Mouse (Mus musculus) C2C12 (cell line): ENCODE data around the gene Ccr9. TPM values are rescaled to one million over a fixed set of nuclear protein-coding genes. Genes with fewer than 3 reads are reported as not detected.

Experiments
- H3K27me3 ChIP-seq: one replicate; pipeline ENCODE4 v1.6.1; 2011; ENCODE audit not compliant: control insufficient read depth, insufficient read depth, insufficient read length
- H3K36me3 ChIP-seq: one replicate; pipeline ENCODE4 v1.6.1; 2011; ENCODE audit not compliant: control insufficient read depth, insufficient read depth
- H3K4me3 ChIP-seq: one replicate; pipeline ENCODE4 v1.5.1; 2011; ENCODE audit warnings: mild to moderate bottlenecking, control low read depth; ENCODE audit not compliant: poor library complexity, insufficient read depth, severe bottlenecking
- H3K79me2 ChIP-seq: one replicate; pipeline ENCODE4 v1.6.1; 2011; ENCODE audit not compliant: control insufficient read depth, insufficient read depth
- H3K79me3 ChIP-seq: one replicate; pipeline ENCODE4 v1.6.1; 2011; ENCODE audit warnings: low read depth, control low read depth
- H3ac ChIP-seq: one replicate; pipeline ENCODE3; 2011; ENCODE audit warnings: low read depth; ENCODE audit not compliant: control insufficient read depth, insufficient read length
- CEBPB ChIP-seq: IDR thresholded peaks from one replicate; pipeline ENCODE4 v1.6.1; 2011; ENCODE audit warnings: low read depth, mild to moderate bottlenecking, control low read depth, moderate library complexity
- CTCF ChIP-seq: IDR thresholded peaks from one replicate; pipeline ENCODE4 v1.5.1; 2011; ENCODE audit not compliant: control insufficient read depth, insufficient read depth, insufficient read length
- FOSL1 ChIP-seq: IDR thresholded peaks from one replicate; pipeline ENCODE4 v1.8.0; 2011; ENCODE audit warnings: mild to moderate bottlenecking, low read length; ENCODE audit not compliant: poor library complexity, insufficient read depth, severe bottlenecking
- MAX ChIP-seq: IDR thresholded peaks from one replicate; pipeline ENCODE4 v1.6.1; 2011; ENCODE audit warnings: mild to moderate bottlenecking, control low read depth
- MYOD1 ChIP-seq: IDR thresholded peaks from one replicate; pipeline ENCODE4 v1.6.1; 2011; ENCODE audit warnings: low read depth; ENCODE audit not compliant: control insufficient read depth, insufficient read length
- MYOG ChIP-seq: IDR thresholded peaks from one replicate; pipeline ENCODE4 v1.6.1; 2011; ENCODE audit not compliant: control insufficient read depth, insufficient read length; ENCODE audit errors: extremely low read depth
- USF1 ChIP-seq: IDR thresholded peaks from one replicate; pipeline ENCODE4 v1.6.1; 2011; ENCODE audit warnings: low read depth, mild to moderate bottlenecking, control low read depth, moderate library complexity
- polyA plus RNA-seq: library from polyadenylated mRNA; unstranded; fragments of >200 nt; fragmentation: generic; extraction: Trizol; gene quantifications from one replicate; pipeline ENCODE4 v1.2.1, GENCODE M21; 2012; ENCODE audit warnings: missing spikeins

Ccr9 gene
- polyA plus RNA-seq, 1 experiment, result 0.01 TPM

- no peak overlapping the region for H3K4me3 ChIP-seq
- H3ac ChIP-seq, result no peak overlapping the region
- H3K79me3 ChIP-seq, result no peaks in the 10 kb centered on the region
- H3K27me3 ChIP-seq, result no peaks in the 10 kb centered on the region
- TF ChIP-seq FOSL1 (no peak), MAX (no peak), MYOD1 (no peak), MYOG (no peak), CTCF (no peak), CEBPB (no peak)
- no peaks in the 10 kb centered on the region for H3K36me3 ChIP-seq
- H3K79me2 ChIP-seq, result no peaks in the 10 kb centered on the region
Observed at GRCm38 (mm10) chr9:123665645-123666044, 12.6 kb upstream of the Ccr9 start.

- no peak overlapping the region for H3ac ChIP-seq
- peaks cover 55% of the 10 kb centered on the region for H3K27me3 ChIP-seq
- H3K36me3 ChIP-seq, result no peaks in the 10 kb centered on the region
- no peaks in the 10 kb centered on the region for H3K79me2 ChIP-seq
- no peaks in the 10 kb centered on the region for H3K79me3 ChIP-seq
- TF ChIP-seq CTCF (no peak), MYOG (no peak), MAX (no peak), MYOD1 (no peak), USF1 (no peak), FOSL1 (no peak), CEBPB (no peak)
- H3K4me3 ChIP-seq, result no peak overlapping the region
Observed at GRCm38 (mm10) chr9:123679198-123679597, 959 bp downstream of the Ccr9 start.

- Histone ChIP-seq H3K4me3 (no peak overlapping the region), H3K79me3 (no peaks in the 10 kb centered on the region), H3K79me2 (no peaks in the 10 kb centered on the region), H3K36me3 (no peaks in the 10 kb centered on the region), H3K27me3 (peaks cover 25% of the 10 kb centered on the region), H3ac (no peak overlapping the region)
- no peak for TF ChIP-seq CEBPB
- TF ChIP-seq CTCF, result no peak
- no peak for TF ChIP-seq MAX
- no peak for TF ChIP-seq MYOD1
- no peak for TF ChIP-seq USF1
- no peak for TF ChIP-seq FOSL1
- no peak for TF ChIP-seq MYOG
Observed at GRCm38 (mm10) chr9:123683704-123684103, 5.5 kb downstream of the Ccr9 start.

GRCm38 (mm10) chr9:123686206-123686605, 8.0 kb downstream of the Ccr9 start:
- TF ChIP-seq CTCF (no peak), USF1 (no peak), MYOG (no peak), FOSL1 (no peak), MYOD1 (no peak), MAX (no peak), CEBPB (no peak)

GRCm38 (mm10) chr9:123688227-123688626, 10.0 kb downstream of the Ccr9 start:
- Histone ChIP-seq H3K4me3 (no peak overlapping the region), H3K79me2 (no peaks in the 10 kb centered on the region), H3K79me3 (no peaks in the 10 kb centered on the region), H3K27me3 (peaks cover 3% of the 10 kb centered on the region), H3ac (no peak overlapping the region), H3K36me3 (no peaks in the 10 kb centered on the region)
- TF ChIP-seq CTCF (no peak), MYOG (no peak), MYOD1 (no peak), USF1 (no peak), FOSL1 (no peak), CEBPB (no peak), MAX (no peak)

More at GRCm38 (mm10) chr9:123686206-123686605, 8.0 kb downstream of the Ccr9 start:
- Histone ChIP-seq H3K36me3 (no peaks in the 10 kb centered on the region), H3K27me3 (peaks cover 8% of the 10 kb centered on the region), H3ac (no peak overlapping the region), H3K4me3 (no peak overlapping the region), H3K79me3 (no peaks in the 10 kb centered on the region), H3K79me2 (no peaks in the 10 kb centered on the region)

- H3K27me3 ChIP-seq, result no peaks in the 10 kb centered on the region
- no peaks in the 10 kb centered on the region for H3K79me2 ChIP-seq
- no peak overlapping the region for H3K4me3 ChIP-seq
- TF ChIP-seq CEBPB (no peak), MYOG (no peak), USF1 (no peak), FOSL1 (no peak), CTCF (no peak), MAX (no peak), MYOD1 (no peak)
- H3K36me3 ChIP-seq, result no peaks in the 10 kb centered on the region
- no peak overlapping the region for H3ac ChIP-seq
- H3K79me3 ChIP-seq, result no peaks in the 10 kb centered on the region
Observed at GRCm38 (mm10) chr9:123695634-123696302, 17.5 kb downstream of the Ccr9 start.
